Mouse (Mus musculus): ENCODE results near the gene Ubash3a. TPM values are rescaled to one million over a fixed set of nuclear protein-coding genes. Genes with fewer than 3 reads are reported as not detected.
"Not testable (repeated sequence)": the region's sequence is repeated elsewhere in the genome, so short reads cannot be mapped to it uniquely, and the experiment has no call there.

The Ubash3a gene
- polyA plus RNA-seq, 1 experiment from 2014 or later = 0.37 TPM

GRCm38 (mm10) chr17:31265831-31266230 is 58.2 kb downstream of the Ubash3a start:
- no peak overlapping the region for H3K9ac ChIP-seq
- no peaks in the 10 kb centered on the region for H3K9me3 ChIP-seq
- WGBS = 92% methylated on average over 9 of the region's 9 CpGs
- H3K36me3 ChIP-seq = no peaks in the 10 kb centered on the region
- no peak overlapping the region for H3K4me3 ChIP-seq
- no peaks in the 10 kb centered on the region for H3K27me3 ChIP-seq
- no peak for ATAC-seq (ENCODE audit: insufficient number of reproducible peaks, insufficient read depth, low FRiP score, low TSS enrichment)
- H3K27ac ChIP-seq = no peak overlapping the region
- H3K4me2 ChIP-seq (replicated peaks) = no peak overlapping the region
- peaks cover 8% of the 10 kb centered on the region for H3K4me1 ChIP-seq

GRCm38 (mm10) chr17:31266321-31266950 is 58.8 kb downstream of the Ubash3a start:
- Histone ChIP-seq H3K4me3 (no peak overlapping the region), H3K9me3 (no peaks in the 10 kb centered on the region), H3K27ac (no peak overlapping the region), H3K36me3 (no peaks in the 10 kb centered on the region), H3K27me3 (no peaks in the 10 kb centered on the region), H3K4me1 (peaks cover 8% of the 10 kb centered on the region), H3K4me2 (replicated peaks) (no peak overlapping the region), H3K9ac (no peak overlapping the region)
- ATAC-seq (ENCODE audit: insufficient number of reproducible peaks, insufficient read depth, low FRiP score, low TSS enrichment) = no peak
- 84% methylated on average over 7 of the region's 7 CpGs for WGBS

GRCm38 (mm10) chr17:31267138-31267537 is 59.5 kb downstream of the Ubash3a start:
- no peaks in the 10 kb centered on the region for H3K9me3 ChIP-seq
- no peak overlapping the region for H3K9ac ChIP-seq
- no peak for ATAC-seq (ENCODE audit: insufficient number of reproducible peaks, insufficient read depth, low FRiP score, low TSS enrichment)
- 63% methylated on average over 4 of the region's 4 CpGs for WGBS
- no peak overlapping the region for H3K4me2 ChIP-seq (replicated peaks)
- no peak overlapping the region for H3K27ac ChIP-seq
- H3K27me3 ChIP-seq = no peaks in the 10 kb centered on the region
- no peak overlapping the region for H3K4me3 ChIP-seq
- no peaks in the 10 kb centered on the region for H3K36me3 ChIP-seq
- peaks cover 8% of the 10 kb centered on the region for H3K4me1 ChIP-seq

GRCm38 (mm10) chr17:31267603-31268002 is 59.9 kb downstream of the Ubash3a start:
- H3K4me2 ChIP-seq (replicated peaks) = no peak overlapping the region
- H3K36me3 ChIP-seq = no peaks in the 10 kb centered on the region
- no peaks in the 10 kb centered on the region for H3K9me3 ChIP-seq
- H3K27ac ChIP-seq = no peak overlapping the region
- 78% methylated on average over 6 of the region's 6 CpGs for WGBS
- H3K9ac ChIP-seq = no peak overlapping the region
- H3K27me3 ChIP-seq = no peaks in the 10 kb centered on the region
- H3K4me3 ChIP-seq = no peak overlapping the region
- no peak for ATAC-seq (ENCODE audit: insufficient number of reproducible peaks, insufficient read depth, low FRiP score, low TSS enrichment)
- H3K4me1 ChIP-seq = peaks cover 8% of the 10 kb centered on the region

- peaks cover 8% of the 10 kb centered on the region for H3K4me1 ChIP-seq
- no peak overlapping the region for H3K27ac ChIP-seq
- H3K4me2 ChIP-seq (replicated peaks) = no peak overlapping the region
- 76% methylated on average over 1 of the region's 1 CpGs for WGBS
- no peak for ATAC-seq (ENCODE audit: insufficient number of reproducible peaks, insufficient read depth, low FRiP score, low TSS enrichment)
- no peaks in the 10 kb centered on the region for H3K36me3 ChIP-seq
- H3K27me3 ChIP-seq = no peaks in the 10 kb centered on the region
- no peak overlapping the region for H3K4me3 ChIP-seq
- no peak overlapping the region for H3K9ac ChIP-seq
- no peaks in the 10 kb centered on the region for H3K9me3 ChIP-seq
Measured at GRCm38 (mm10) chr17:31268016-31268415, 60.3 kb downstream of the Ubash3a start.

GRCm38 (mm10) chr17:31269761-31270160 is 62.1 kb downstream of the Ubash3a start:
- no peak overlapping the region for H3K27ac ChIP-seq
- peaks cover 6% of the 10 kb centered on the region for H3K4me1 ChIP-seq
- ATAC-seq (ENCODE audit: insufficient number of reproducible peaks, insufficient read depth, low FRiP score, low TSS enrichment) = no peak
- no peaks in the 10 kb centered on the region for H3K36me3 ChIP-seq
- no peak overlapping the region for H3K4me3 ChIP-seq
- no peaks in the 10 kb centered on the region for H3K27me3 ChIP-seq
- no peak overlapping the region for H3K9ac ChIP-seq
- no peak overlapping the region for H3K4me2 ChIP-seq (replicated peaks)
- H3K9me3 ChIP-seq = no peaks in the 10 kb centered on the region
- 90% methylated on average over 2 of the region's 2 CpGs for WGBS

- H3K9ac ChIP-seq = no peak overlapping the region
- WGBS = 82% methylated on average over 4 of the region's 4 CpGs
- H3K27me3 ChIP-seq = no peaks in the 10 kb centered on the region
- H3K9me3 ChIP-seq = no peaks in the 10 kb centered on the region
- H3K4me1 ChIP-seq = peaks cover 2% of the 10 kb centered on the region
- no peaks in the 10 kb centered on the region for H3K36me3 ChIP-seq
- H3K27ac ChIP-seq = no peak overlapping the region
- ATAC-seq (ENCODE audit: insufficient number of reproducible peaks, insufficient read depth, low FRiP score, low TSS enrichment) = no peak
- H3K4me3 ChIP-seq = no peak overlapping the region
- no peak overlapping the region for H3K4me2 ChIP-seq (replicated peaks)
Measured at GRCm38 (mm10) chr17:31270246-31270645, 62.6 kb downstream of the Ubash3a start.

- ATAC-seq (ENCODE audit: insufficient number of reproducible peaks, insufficient read depth, low FRiP score, low TSS enrichment) = not testable (repeated sequence)
Measured at GRCm38 (mm10) chr17:31270736-31271135, 63.1 kb downstream of the Ubash3a start.

GRCm38 (mm10) chr17:31271136-31271851 is 63.6 kb downstream of the Ubash3a start:
- Histone ChIP-seq H3K27ac (no peak overlapping the region), H3K27me3 (no peaks in the 10 kb centered on the region), H3K9ac (no peak overlapping the region), H3K4me1 (no peaks in the 10 kb centered on the region), H3K36me3 (no peaks in the 10 kb centered on the region), H3K4me2 (replicated peaks) (no peak overlapping the region), H3K9me3 (no peaks in the 10 kb centered on the region), H3K4me3 (no peak overlapping the region)
- no peak for ATAC-seq (ENCODE audit: insufficient number of reproducible peaks, insufficient read depth, low FRiP score, low TSS enrichment)
- WGBS = 53% methylated on average over 2 of the region's 7 CpGs

More at GRCm38 (mm10) chr17:31270736-31271135, 63.1 kb downstream of the Ubash3a start:
- not testable (repeated sequence) for H3K27me3 ChIP-seq; H3K9ac ChIP-seq; H3K4me1 ChIP-seq; H3K36me3 ChIP-seq; H3K9me3 ChIP-seq; H3K4me3 ChIP-seq; H3K4me2 ChIP-seq (replicated peaks); H3K27ac ChIP-seq
- 75% methylated on average over 8 of the region's 8 CpGs for WGBS

GRCm38 (mm10) chr17:31272416-31273165 is 64.9 kb downstream of the Ubash3a start:
- Histone ChIP-seq H3K27ac (no peak overlapping the region), H3K9ac (no peak overlapping the region), H3K4me3 (no peak overlapping the region), H3K9me3 (no peaks in the 10 kb centered on the region), H3K4me2 (replicated peaks) (no peak overlapping the region), H3K27me3 (no peaks in the 10 kb centered on the region), H3K36me3 (no peaks in the 10 kb centered on the region), H3K4me1 (peaks cover 9% of the 10 kb centered on the region; the same call in 1 of the 2 replicates)
- ATAC-seq (ENCODE audit: insufficient number of reproducible peaks, insufficient read depth, low FRiP score, low TSS enrichment) = no peak
- 85% methylated on average over 9 of the region's 9 CpGs for WGBS

- 88% methylated on average over 8 of the region's 8 CpGs for WGBS
- Histone ChIP-seq H3K9ac (no peak overlapping the region), H3K9me3 (no peaks in the 10 kb centered on the region), H3K4me2 (replicated peaks) (no peak overlapping the region), H3K36me3 (no peaks in the 10 kb centered on the region), H3K27ac (no peak overlapping the region), H3K27me3 (no peaks in the 10 kb centered on the region), H3K4me1 (peaks cover 9% of the 10 kb centered on the region; the same call in 1 of the 2 replicates), H3K4me3 (no peak overlapping the region)
- no peak for ATAC-seq (ENCODE audit: insufficient number of reproducible peaks, insufficient read depth, low FRiP score, low TSS enrichment)
Measured at GRCm38 (mm10) chr17:31273631-31274030, 66.0 kb downstream of the Ubash3a start.

GRCm38 (mm10) chr17:31275181-31275580 is 67.5 kb downstream of the Ubash3a start:
- Histone ChIP-seq H3K4me1 (peaks cover 9% of the 10 kb centered on the region; the same call in 1 of the 2 replicates), H3K27ac (no peak overlapping the region), H3K9ac (no peak overlapping the region), H3K9me3 (no peaks in the 10 kb centered on the region), H3K4me2 (replicated peaks) (no peak overlapping the region), H3K36me3 (no peaks in the 10 kb centered on the region), H3K4me3 (no peak overlapping the region), H3K27me3 (no peaks in the 10 kb centered on the region)
- ATAC-seq (ENCODE audit: insufficient number of reproducible peaks, insufficient read depth, low FRiP score, low TSS enrichment) = no peak
- WGBS = 71% methylated on average over 6 of the region's 6 CpGs
